Mouse (Mus musculus) bone marrow macrophage, adult 2 months (primary cell): ENCODE data around the gene Gm1123.

Experiments
- CTCF ChIP-seq: IDR thresholded peaks from 2 replicates; pipeline ENCODE4 v1.5.1; 2012; ENCODE audit warnings: low read depth, mild to moderate bottlenecking, low read length, moderate library complexity
- POLR2A ChIP-seq: IDR thresholded peaks from 2 replicates; pipeline ENCODE4 v1.6.1; 2012; ENCODE audit warnings: mild to moderate bottlenecking, low read depth, low read length, borderline replicate concordance

DNA sequence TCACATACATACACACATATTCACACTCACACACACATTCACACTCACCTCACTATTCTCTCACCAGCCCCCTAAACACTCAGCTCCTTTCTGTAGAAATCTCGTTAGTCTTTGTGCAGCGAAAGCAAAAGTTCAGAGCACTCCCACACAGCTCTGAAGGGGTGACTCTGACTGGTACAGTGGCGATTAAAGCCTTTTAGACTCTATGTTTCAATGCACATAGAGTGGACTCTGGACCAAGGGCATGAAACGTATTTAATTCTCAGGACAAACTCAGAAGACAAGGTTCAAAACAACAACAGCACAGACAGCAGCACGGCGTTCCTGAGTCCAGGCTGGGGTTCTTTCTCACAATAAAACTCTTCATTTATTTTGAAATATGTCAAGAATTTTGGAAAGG lies 17.8 kb downstream of the Gm1123 start:
- TF ChIP-seq POLR2A, result no peak
- TF ChIP-seq CTCF, result no peak
